Mouse (Mus musculus): ENCODE measurements around the gene Nxpe4.

DNA sequence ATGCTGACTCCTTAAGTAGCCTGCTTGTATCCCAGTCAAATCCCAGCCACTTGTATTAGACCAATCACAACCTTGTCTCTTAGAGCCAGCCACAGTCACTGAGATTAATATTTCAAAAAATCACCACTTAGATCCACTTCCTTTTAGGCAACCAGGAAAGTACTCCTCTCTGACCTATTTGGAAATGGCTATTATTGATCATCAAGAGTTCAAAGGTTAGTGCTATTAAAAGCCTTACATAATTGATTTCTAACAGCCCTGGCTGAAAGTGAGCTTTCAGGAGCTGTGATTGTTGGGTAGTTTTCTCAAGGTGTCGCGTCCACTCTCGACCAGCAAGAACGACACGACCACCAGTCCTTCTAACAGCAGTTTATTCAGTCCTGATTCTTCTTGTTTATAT, 149.4 kb downstream of the Nxpe4 start:
- TF ChIP-seq CTCF (IDR thresholded peaks at IDR 0.05; ENCODE audit: extremely low read depth, insufficient read length, insufficient replicate concordance, low read depth, low read length) = no peak
- TF ChIP-seq POLR2A (IDR thresholded peaks at IDR 0.05; ENCODE audit: low read depth, low read length) = no peak
